Mouse (Mus musculus) regulatory T cell (primary cell): ENCODE measurements around the gene B230217C12Rik.
"Not testable (repeated sequence)": the region's sequence is repeated elsewhere in the genome, so short reads cannot be mapped to it uniquely, and the experiment has no call there.

ENCODE experiments used
- in situ Hi-C: fragments of 300-600 bp; cut with MboI, MseI; formaldehyde crosslinking; loops from one replicate; pipeline ENCODE4 v1.15.1; 2025; ENCODE audit warnings: high pct_unique_total_duplicates

The B230217C12Rik gene

DNA sequence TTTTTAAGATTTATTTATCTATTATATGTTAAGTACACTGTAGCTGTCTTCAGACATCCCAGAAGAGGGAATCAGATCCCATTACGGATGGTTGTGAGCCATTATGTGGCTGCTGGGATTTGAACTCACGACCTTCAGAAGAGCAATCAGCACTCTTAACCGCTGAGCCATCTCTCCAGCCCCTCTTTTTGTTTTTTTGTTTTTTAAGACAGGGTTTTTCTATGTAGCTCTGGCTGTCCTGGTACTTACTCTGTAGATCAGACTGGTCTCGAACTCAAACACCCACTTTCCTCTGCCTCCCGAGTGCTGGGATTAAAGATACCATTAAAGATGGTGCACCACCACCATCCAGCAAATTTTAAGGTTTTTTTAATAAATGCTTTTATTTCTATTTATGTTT is 24.8 kb downstream of the B230217C12Rik start:
- in situ Hi-C loops = no loop called here

DNA sequence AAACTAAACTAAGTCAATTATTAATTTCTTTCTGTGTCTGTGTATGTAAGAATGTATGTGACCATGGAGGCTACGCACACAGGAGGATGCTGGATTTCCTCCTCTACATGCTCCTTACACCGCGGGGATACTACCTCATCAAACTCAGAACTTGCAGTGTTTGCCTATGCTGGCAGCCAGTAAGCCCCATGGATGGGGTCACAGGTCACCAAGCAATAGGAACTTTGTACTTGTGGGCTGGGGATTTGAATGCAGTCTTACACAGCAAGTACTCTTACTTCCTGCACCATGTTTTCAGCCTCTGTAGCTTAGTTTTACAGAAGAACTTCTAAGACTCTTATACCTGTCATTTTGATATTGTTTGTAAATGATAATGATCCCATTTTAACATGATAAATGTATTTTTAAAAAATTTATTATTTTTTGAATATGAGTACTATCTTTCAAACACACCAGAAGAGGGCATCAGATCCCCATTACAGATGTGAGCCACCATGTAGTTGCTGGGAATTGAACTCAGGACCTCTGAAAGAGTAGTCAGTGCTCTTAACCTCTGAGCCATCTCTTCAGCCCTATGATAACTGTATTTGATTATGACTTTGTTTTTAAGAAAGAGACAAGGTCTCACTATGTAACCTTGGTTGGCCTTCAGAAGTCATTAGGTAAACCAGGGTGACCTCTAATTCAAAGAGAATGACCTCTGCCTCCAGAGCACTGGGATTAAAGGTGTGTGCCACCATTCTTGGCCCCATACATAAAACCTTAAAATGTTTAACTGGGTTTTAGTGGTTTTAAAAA is 25.7 kb downstream of the B230217C12Rik start:
- in situ Hi-C loops = no loop called here

- in situ Hi-C loops = no loop called here
These were observed 27.0 kb downstream of the B230217C12Rik start for GRCm38 (mm10) chr11:97867591-97867990.

DNA sequence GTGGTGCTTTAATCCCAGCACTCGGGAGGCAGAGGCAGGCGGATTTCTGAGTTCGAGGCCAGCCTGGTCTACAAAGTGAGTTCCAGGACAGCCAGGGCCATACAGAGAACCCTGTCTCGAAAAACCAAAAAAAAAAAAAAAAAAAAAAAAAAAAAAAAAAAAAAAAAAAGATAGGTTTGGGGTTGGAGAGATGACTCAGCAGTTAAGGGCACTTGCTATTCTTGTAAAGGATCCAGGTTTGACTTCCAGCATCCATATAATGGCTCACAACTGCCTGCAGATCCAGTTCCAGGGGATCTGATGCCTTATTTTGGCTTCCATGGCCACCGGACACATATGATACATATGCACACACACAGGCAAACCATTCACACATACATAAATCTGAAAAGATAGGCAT is 31.8 kb downstream of the B230217C12Rik start:
- in situ Hi-C loops = not testable (repeated sequence)

GRCm38 (mm10) chr11:97874396-97874795 is 33.8 kb downstream of the B230217C12Rik start:
- in situ Hi-C loops = no loop called here

DNA sequence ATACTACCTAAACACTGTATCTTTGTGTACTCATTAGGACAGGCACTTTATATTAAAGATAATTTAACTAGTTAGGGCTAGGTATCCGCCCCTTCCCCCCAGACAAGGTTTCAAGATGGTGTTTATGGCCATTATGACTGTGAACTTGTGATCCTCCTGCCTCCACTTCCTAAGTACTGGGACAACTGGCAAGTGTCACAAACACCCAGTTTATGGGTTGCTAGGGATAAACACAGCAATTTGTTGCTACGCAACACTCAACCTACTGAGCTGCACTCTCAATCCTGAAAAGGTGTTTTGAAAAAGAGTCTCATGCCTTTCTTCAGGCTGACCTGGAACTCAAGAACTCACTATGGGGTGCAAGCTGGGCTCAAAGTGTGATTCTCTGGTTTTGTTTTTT is 36.8 kb downstream of the B230217C12Rik start:
- in situ Hi-C loops = no loop called here

DNA sequence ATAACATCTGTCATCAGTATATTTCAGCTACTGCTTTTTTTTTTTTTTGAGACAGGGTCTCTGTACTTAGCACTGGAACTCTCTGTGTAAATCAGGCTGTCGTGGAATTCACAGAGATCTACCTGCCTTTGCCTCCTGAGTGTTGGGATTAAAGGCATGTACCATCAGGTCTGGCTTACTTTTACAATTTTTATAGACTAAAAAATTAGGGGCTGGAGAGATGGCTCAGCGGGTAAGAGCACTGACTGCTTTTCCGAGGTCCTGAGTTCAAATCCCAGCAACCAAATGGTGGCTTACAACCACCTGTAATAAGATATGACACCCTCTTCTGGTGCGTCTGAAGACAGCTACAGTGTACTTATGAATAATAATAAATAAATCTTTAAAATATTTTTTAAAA is 39.8 kb downstream of the B230217C12Rik start:
- in situ Hi-C loops = no loop called here

GRCm38 (mm10) chr11:97883542-97883917 is 43.0 kb downstream of the B230217C12Rik start:
- in situ Hi-C loops = no loop called here

GRCm38 (mm10) chr11:97883918-97884600 is 43.5 kb downstream of the B230217C12Rik start, which contains the start of gene Fbxo47:
Fbxo47 (minus strand) TSS chr11:97884154.
- in situ Hi-C loops = no loop called here

DNA sequence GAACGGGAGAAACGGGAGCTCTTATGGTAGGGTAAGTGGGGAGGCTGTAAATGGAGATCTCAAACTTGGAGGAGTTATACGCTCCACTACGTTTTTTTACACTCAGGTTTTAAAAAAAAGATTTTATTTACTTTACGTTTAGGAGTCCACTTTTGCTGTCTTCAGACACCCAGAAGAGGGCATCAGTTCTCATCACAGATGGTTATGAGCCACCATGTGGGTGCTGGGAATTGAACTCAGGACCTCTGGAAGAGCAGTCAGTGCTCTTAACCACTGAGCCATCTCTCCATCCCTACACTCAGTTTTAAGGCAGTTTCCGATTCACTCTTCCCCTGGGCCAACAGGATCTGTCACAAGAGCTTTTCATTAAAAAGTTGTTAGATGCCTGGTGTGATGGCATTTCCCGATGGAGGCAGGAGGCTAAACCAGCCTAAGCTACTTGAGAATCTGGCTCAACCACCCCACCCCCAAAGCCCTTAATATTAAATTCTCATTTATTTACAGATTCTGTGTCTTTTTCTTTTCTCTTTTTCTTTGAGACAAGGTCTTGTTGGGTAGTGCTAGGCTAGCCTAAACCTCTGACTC is 44.1 kb downstream of the B230217C12Rik start:
- in situ Hi-C loops = no loop called here

- in situ Hi-C loops = no loop called here
These were observed 44.8 kb downstream of the B230217C12Rik start for GRCm38 (mm10) chr11:97885296-97885915.

GRCm38 (mm10) chr11:97891821-97892220 is 51.2 kb downstream of the B230217C12Rik start:
- in situ Hi-C loops = no loop called here
